Mouse (Mus musculus): ENCODE results near the gene Syt15.

- TF ChIP-seq CTCF (IDR thresholded peaks at IDR 0.05; ENCODE audit: borderline replicate concordance, extremely low read depth, insufficient read depth, insufficient read length) (no peak), POLR2A (IDR thresholded peaks at IDR 0.05; ENCODE audit: borderline replicate concordance, extremely low read depth, insufficient read depth, insufficient read length, poor library complexity, severe bottlenecking) (no peak)
Observed at GRCm38 (mm10) chr14:34179351-34179750, 40.0 kb upstream of the Syt15 start.

Data from brain, embryonic 14.5 days (tissue).